Mouse (Mus musculus): ENCODE measurements around the gene Pus1. TPM values are rescaled to one million over a fixed set of nuclear protein-coding genes. Genes with fewer than 3 reads are reported as not detected.
A peak's percentile ranks its signal among the peaks of the same experiment; 100 is the strongest.

The Pus1 gene
- total RNA-seq, 1 experiment: 68.2 TPM

DNA sequence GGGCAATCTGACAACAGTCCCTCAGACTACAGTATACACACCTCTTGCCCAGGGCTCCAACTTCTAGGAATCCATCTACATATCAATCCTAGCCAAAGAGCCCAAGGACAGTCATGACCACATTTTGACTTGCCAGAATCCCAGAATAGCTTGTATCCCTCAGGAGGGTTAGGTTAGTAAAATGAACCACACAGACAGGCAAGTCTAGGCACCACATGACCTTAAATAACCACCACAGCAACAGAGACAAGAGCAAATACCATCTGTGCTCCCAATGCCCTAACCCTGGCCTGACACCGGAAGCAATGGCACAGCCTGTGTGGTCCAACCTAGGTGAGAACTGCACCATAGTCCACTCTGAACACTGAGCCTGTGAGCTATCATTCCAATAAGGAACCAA lies 26.2 kb upstream of the Pus1 start:
- Histone ChIP-seq H3K27ac (ENCODE audit: insufficient read depth, low read depth, low read length, poor library complexity, severe bottlenecking) (peak overlapping the region; percentile 98), H3K36me3 (ENCODE audit: control insufficient read depth, insufficient read depth, low read length, poor library complexity, severe bottlenecking) (peaks cover 22% of the 10 kb centered on the region), H3K9ac (ENCODE audit: insufficient read depth, low read depth, low read length, poor library complexity, severe bottlenecking) (peak overlapping the region; percentile 14; the same call in 1 of the 2 replicates), H3K4me3 (ENCODE audit: insufficient read depth in 1 of 2, low read depth in 1 of 2, low read length in 2 of 2, poor library complexity in 1 of 2, severe bottlenecking in 1 of 2) (peak overlapping the region; percentile 78 to 93; a peak in 3 of 4 replicates), H3K4me1 (ENCODE audit: control insufficient read depth in 2 of 2, insufficient read depth in 2 of 2, low read length in 2 of 2, poor library complexity in 1 of 2) (peaks cover 16 to 25% of the 10 kb centered on the region in 2 experiments), H3K9me3 (ENCODE audit: control insufficient read depth, insufficient read depth, low read depth, low read length) (no peaks in the 10 kb centered on the region)
- in situ Hi-C loops (cut with MboI; ENCODE audit: low sequenced_read_pairs in 2 of 2, unreplicated experiment in 2 of 2): no loop called here
- TF ChIP-seq HCFC1 (IDR thresholded peaks at IDR 0.05; ENCODE audit: borderline replicate concordance, insufficient read depth, low read length): no peak
- 0 out of 2 replicates have a peak, but pooled peaks have one; percentile 2 for TF ChIP-seq CHD2 (IDR thresholded peaks at IDR 0.05; ENCODE audit: low read depth, low read length)
- no peak for TF ChIP-seq MAFK (IDR thresholded peaks at IDR 0.05; ENCODE audit: insufficient read depth, low read depth, low read length)
- no peak for TF ChIP-seq ZC3H11A (IDR thresholded peaks at IDR 0.05; ENCODE audit: borderline replicate concordance, low read depth, low read length)
- DNase-seq (ENCODE audit: low read depth, low spot score): peak; percentile 63

DNA sequence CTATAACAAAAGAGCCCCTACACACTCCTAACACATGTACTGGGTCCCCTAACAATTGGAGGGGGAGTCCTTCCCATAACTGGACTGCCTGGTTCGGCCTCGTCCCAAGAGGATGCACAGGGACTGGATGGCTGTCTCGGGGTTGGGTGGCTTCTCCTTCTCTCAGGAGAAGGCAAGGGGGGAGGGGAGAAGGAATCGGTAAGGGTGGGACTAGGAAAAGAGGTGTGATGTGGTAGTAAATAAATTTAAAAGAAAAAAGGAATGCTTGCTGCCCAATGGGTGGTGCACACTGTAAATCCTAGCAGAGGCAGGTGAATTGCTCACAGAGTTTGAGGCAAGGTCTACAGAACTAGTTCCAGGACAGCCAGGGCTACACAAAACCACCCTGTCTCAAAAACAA lies 25.7 kb upstream of the Pus1 start:
- H3K36me3 ChIP-seq (ENCODE audit: control insufficient read depth, insufficient read depth, low read length, poor library complexity, severe bottlenecking): peaks cover 27% of the 10 kb centered on the region
- peak overlapping the region; percentile 27 to 78 for H3K4me3 ChIP-seq (ENCODE audit: insufficient read depth in 1 of 2, low read depth in 1 of 2, low read length in 2 of 2, poor library complexity in 1 of 2, severe bottlenecking in 1 of 2)
- in situ Hi-C loops (cut with MboI; ENCODE audit: low sequenced_read_pairs in 2 of 2, unreplicated experiment in 2 of 2): no loop called here
- peak; percentile 77 for DNase-seq (ENCODE audit: low read depth, low spot score)
- H3K9me3 ChIP-seq (ENCODE audit: control insufficient read depth, insufficient read depth, low read depth, low read length): no peaks in the 10 kb centered on the region
- H3K4me1 ChIP-seq (ENCODE audit: control insufficient read depth in 2 of 2, insufficient read depth in 2 of 2, low read length in 2 of 2, poor library complexity in 1 of 2): peaks cover 16 to 30% of the 10 kb centered on the region in 2 experiments
- peak overlapping the region; percentile 98 for H3K27ac ChIP-seq (ENCODE audit: insufficient read depth, low read depth, low read length, poor library complexity, severe bottlenecking)
- H3K9ac ChIP-seq (ENCODE audit: insufficient read depth, low read depth, low read length, poor library complexity, severe bottlenecking): peak overlapping the region; percentile 51; the same call in 1 of the 2 replicates
- no peak for TF ChIP-seq ZC3H11A (IDR thresholded peaks at IDR 0.05; ENCODE audit: borderline replicate concordance, low read depth, low read length)
- 0 out of 2 replicates have a peak, but pooled peaks have one; percentile 36 for TF ChIP-seq CHD2 (IDR thresholded peaks at IDR 0.05; ENCODE audit: low read depth, low read length)

DNA sequence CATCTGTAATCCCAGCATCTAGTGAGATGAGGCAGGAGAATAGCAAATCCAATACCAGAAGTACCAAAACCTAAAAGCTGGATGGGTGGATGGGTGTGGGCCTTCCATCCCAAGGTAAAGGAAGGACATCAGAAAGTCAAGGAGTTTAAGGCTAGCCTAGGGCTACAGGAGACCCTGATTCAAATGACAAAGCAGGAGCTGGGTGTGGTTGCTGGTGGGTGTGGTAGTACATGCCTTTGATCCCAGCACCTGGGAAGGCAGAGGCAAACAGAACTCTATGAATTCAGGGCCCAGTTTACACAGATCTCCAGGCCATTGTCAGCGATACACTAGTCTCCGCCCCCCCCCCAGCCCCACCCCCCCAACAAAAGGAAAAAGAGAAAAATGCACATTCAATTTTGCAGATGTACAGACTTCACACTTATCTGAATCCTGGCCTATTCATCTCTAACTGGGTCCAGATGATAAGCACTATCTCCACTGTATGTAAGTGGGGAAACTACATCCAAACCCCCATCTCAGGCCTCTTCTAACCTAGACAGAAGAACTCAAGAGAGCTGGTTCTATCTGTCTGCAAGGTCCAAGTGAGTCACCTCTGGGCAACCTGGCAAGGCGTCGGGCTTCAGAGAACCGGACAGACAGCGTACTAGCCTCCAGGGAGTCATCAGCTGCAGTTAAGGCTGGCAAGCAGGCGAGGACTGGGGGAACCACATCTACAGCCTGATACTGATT lies 23.7 kb upstream of the Pus1 start:
- Histone ChIP-seq H3K4me3 (ENCODE audit: insufficient read depth in 1 of 2, low read depth in 1 of 2, low read length in 2 of 2, poor library complexity in 1 of 2, severe bottlenecking in 1 of 2) (peak overlapping the region; percentile 36 to 45; a peak in 3 of 4 replicates), H3K4me1 (ENCODE audit: control insufficient read depth in 2 of 2, insufficient read depth in 2 of 2, low read length in 2 of 2, poor library complexity in 1 of 2) (peaks cover 19 to 41% of the 10 kb centered on the region in 2 experiments), H3K27ac (ENCODE audit: insufficient read depth, low read depth, low read length, poor library complexity, severe bottlenecking) (peak overlapping the region; percentile 98), H3K9me3 (ENCODE audit: control insufficient read depth, insufficient read depth, low read depth, low read length) (no peaks in the 10 kb centered on the region), H3K9ac (ENCODE audit: insufficient read depth, low read depth, low read length, poor library complexity, severe bottlenecking) (peak overlapping the region; percentile 59), H3K36me3 (ENCODE audit: control insufficient read depth, insufficient read depth, low read length, poor library complexity, severe bottlenecking) (peaks cover 47% of the 10 kb centered on the region)
- TF ChIP-seq HCFC1 (IDR thresholded peaks at IDR 0.05; ENCODE audit: borderline replicate concordance, insufficient read depth, low read length): no peak
- no peak for TF ChIP-seq MAFK (IDR thresholded peaks at IDR 0.05; ENCODE audit: insufficient read depth, low read depth, low read length)
- TF ChIP-seq ZC3H11A (IDR thresholded peaks at IDR 0.05; ENCODE audit: borderline replicate concordance, low read depth, low read length): no peak
- no peak for TF ChIP-seq ZNF384 (IDR thresholded peaks at IDR 0.05; ENCODE audit: low read depth, low read length)
- TF ChIP-seq CHD2 (IDR thresholded peaks at IDR 0.05; ENCODE audit: low read depth, low read length): no peak
- in situ Hi-C loops (cut with MboI; ENCODE audit: low sequenced_read_pairs in 2 of 2, unreplicated experiment in 2 of 2): no loop called here
- DNase-seq (ENCODE audit: low read depth, low spot score): peak; percentile 84

DNA sequence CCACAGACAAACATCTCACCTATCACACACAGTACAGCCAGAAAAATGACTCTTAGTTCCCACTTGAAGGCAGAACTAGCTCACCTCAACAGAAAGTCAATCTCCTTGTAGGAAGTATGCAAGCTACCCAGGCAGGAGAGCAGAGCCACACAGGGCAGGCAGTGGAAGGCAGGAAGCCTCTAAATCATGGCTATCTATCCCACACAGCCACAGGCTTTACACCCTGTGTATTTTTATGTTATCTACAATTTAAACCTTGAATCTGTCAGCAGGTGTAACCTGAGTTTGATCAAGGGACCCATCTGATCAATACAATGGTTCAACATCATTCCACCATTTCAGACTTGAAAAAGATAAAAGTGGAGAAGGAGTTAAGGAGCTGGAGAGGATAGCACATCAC lies 22.4 kb upstream of the Pus1 start:
- in situ Hi-C loops (cut with MboI; ENCODE audit: low sequenced_read_pairs in 2 of 2, unreplicated experiment in 2 of 2): no loop called here
- TF ChIP-seq MAFK (IDR thresholded peaks at IDR 0.05; ENCODE audit: insufficient read depth, low read depth, low read length): no peak
- TF ChIP-seq ZNF384 (IDR thresholded peaks at IDR 0.05; ENCODE audit: low read depth, low read length): no peak
- no peak for TF ChIP-seq HCFC1 (IDR thresholded peaks at IDR 0.05; ENCODE audit: borderline replicate concordance, insufficient read depth, low read length)
- TF ChIP-seq CHD2 (IDR thresholded peaks at IDR 0.05; ENCODE audit: low read depth, low read length): no peak
- Histone ChIP-seq H3K9me3 (ENCODE audit: control insufficient read depth, insufficient read depth, low read depth, low read length) (no peaks in the 10 kb centered on the region), H3K4me3 (ENCODE audit: insufficient read depth in 1 of 2, low read depth in 1 of 2, low read length in 2 of 2, poor library complexity in 1 of 2, severe bottlenecking in 1 of 2) (no peak overlapping the region), H3K9ac (ENCODE audit: insufficient read depth, low read depth, low read length, poor library complexity, severe bottlenecking) (no peak overlapping the region; the same call in 1 of the 2 replicates), H3K27ac (ENCODE audit: insufficient read depth, low read depth, low read length, poor library complexity, severe bottlenecking) (peak overlapping the region; percentile 14; the same call in 1 of the 2 replicates), H3K36me3 (ENCODE audit: control insufficient read depth, insufficient read depth, low read length, poor library complexity, severe bottlenecking) (peaks cover 57% of the 10 kb centered on the region), H3K4me1 (ENCODE audit: control insufficient read depth in 2 of 2, insufficient read depth in 2 of 2, low read length in 2 of 2, poor library complexity in 1 of 2) (peaks cover 19 to 44% of the 10 kb centered on the region in 2 experiments)
- DNase-seq (ENCODE audit: low read depth, low spot score): no peak
